Mouse (Mus musculus) neural tube, embryonic 11.5 days (tissue): ENCODE data around the gene Cox8b. TPM values are rescaled to one million over a fixed set of nuclear protein-coding genes. Genes with fewer than 3 reads are reported as not detected.

Experiments
- ATAC-seq: fragments of 200-750 bp; cut with Nextera tagmentation; 2 replicates; pipeline ENCODE4 v1.8.0; 2017; ENCODE audit warnings: moderate number of reproducible peaks, mild to moderate bottlenecking, moderate TSS enrichment, moderate library complexity; ENCODE audit not compliant: insufficient read depth, low FRiP score, low TSS enrichment
- DNase-seq: peaks from one replicate; pipeline ENCODE4 v3.0.0-alpha.2; 2015; ENCODE audit warnings: low spot score
- H3K27ac ChIP-seq: fragments of 300-500 bp; sonication (generic); 2 replicates; pipeline ENCODE4 v1.5.1; 2014; ENCODE audit warnings: low read depth, mild to moderate bottlenecking, low read length
- H3K27me3 ChIP-seq: fragments of 300-500 bp; sonication (generic); 2 replicates; pipeline ENCODE4 v1.6.1; 2014; ENCODE audit warnings: mild to moderate bottlenecking, low read length, mixed read lengths; ENCODE audit not compliant: control insufficient read depth, insufficient read depth
- H3K36me3 ChIP-seq: fragments of 300-500 bp; sonication (generic); 2 replicates; pipeline ENCODE4 v1.6.1; 2014; ENCODE audit warnings: mild to moderate bottlenecking, low read length, moderate library complexity, mixed read lengths; ENCODE audit not compliant: control insufficient read depth, insufficient read depth
- H3K4me1 ChIP-seq: fragments of 300-500 bp; sonication (generic); 2 replicates; pipeline ENCODE4 v1.6.1; 2014; ENCODE audit warnings: low read length, mixed read lengths; ENCODE audit not compliant: control insufficient read depth, insufficient read depth
- H3K4me2 ChIP-seq: fragments of 300-500 bp; sonication (generic); 2 replicates; pipeline ENCODE4 v1.6.1; 2014; ENCODE audit warnings: low read depth, mild to moderate bottlenecking, moderate library complexity
- H3K4me3 ChIP-seq: fragments of 300-500 bp; sonication (generic); 2 replicates; pipeline ENCODE4 v1.5.1; 2014; ENCODE audit warnings: low read depth, low read length
- H3K9ac ChIP-seq: fragments of 300-500 bp; sonication (generic); 2 replicates; pipeline ENCODE4 v1.6.1; 2014; ENCODE audit warnings: mild to moderate bottlenecking, low read length
- H3K9me3 ChIP-seq: fragments of 300-500 bp; sonication (generic); 2 replicates; pipeline ENCODE4 v1.6.1; 2016; ENCODE audit warnings: low read length; ENCODE audit not compliant: control insufficient read depth
- WGBS: fragments of 180-500 bp; shearing (Covaris S2); extraction: QIAGEN DNeasy Blood & Tissue Kit; methylation state at CpG from one replicate; pipeline ENCODE4 v1.1.7; 2014; 5-methylcytosine and 5-hydroxymethylcytosine counted together
- polyA plus RNA-seq: library from polyadenylated mRNA; unstranded; fragments of >200 nt; fragmentation: Nextera tagmentation; extraction: Ambion mirVana; gene quantifications from 2 replicates; pipeline ENCODE4 v1.2.1, GENCODE M21; 2014

Cox8b gene
- polyA plus RNA-seq, 1 experiment from 2014 or later: 0.81 TPM

- no peaks in the 10 kb centered on the region for H3K9me3 ChIP-seq
- peak overlapping the region; percentile 85 for H3K9ac ChIP-seq
- DNase-seq (no peak), ATAC-seq (no peak)
- H3K27me3 ChIP-seq: no peaks in the 10 kb centered on the region
- WGBS: 78% methylated on average over 9 of the region's 9 CpGs
- H3K27ac ChIP-seq: no peak overlapping the region
- peak overlapping the region; percentile 99 for H3K4me2 ChIP-seq
- H3K36me3 ChIP-seq: peaks cover 10% of the 10 kb centered on the region
- H3K4me3 ChIP-seq: peak overlapping the region; percentile 57
- H3K4me1 ChIP-seq: peaks cover 21% of the 10 kb centered on the region
Measured at GRCm38 (mm10) chr7:140855181-140855580, 45.1 kb downstream of the Cox8b start.

- H3K4me1 ChIP-seq: peaks cover 21% of the 10 kb centered on the region
- ATAC-seq (no peak), DNase-seq (no peak)
- H3K4me2 ChIP-seq: no peak overlapping the region
- H3K9me3 ChIP-seq: no peaks in the 10 kb centered on the region
- no peak overlapping the region for H3K9ac ChIP-seq
- H3K4me3 ChIP-seq: no peak overlapping the region
- H3K27me3 ChIP-seq: no peaks in the 10 kb centered on the region
- no peak overlapping the region for H3K27ac ChIP-seq
- H3K36me3 ChIP-seq: peaks cover 10% of the 10 kb centered on the region
- WGBS: 93% methylated on average over 18 of the region's 18 CpGs
Measured at GRCm38 (mm10) chr7:140854483-140854882, 45.8 kb downstream of the Cox8b start.

DNA sequence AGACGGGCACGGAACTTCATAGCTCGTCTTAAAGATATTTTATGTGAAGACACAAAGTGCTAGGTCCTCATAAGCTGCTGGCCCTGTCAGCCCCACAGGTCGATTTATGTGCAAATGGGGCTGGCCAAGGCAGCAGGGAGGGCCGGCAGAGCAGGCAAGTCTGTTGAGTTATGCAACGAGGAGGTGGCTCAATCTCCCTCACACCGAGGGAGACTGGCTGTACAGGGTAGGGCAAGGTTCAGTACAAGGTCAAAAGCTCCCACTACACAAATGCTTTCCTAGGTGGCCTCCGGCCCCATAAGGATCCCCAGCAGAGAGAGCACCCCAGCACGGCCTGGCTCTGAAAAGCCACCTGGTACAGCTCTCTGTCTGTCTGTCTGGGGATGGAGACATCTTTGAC lies 46.9 kb downstream of the Cox8b start:
- Histone ChIP-seq H3K4me2 (no peak overlapping the region), H3K27ac (no peak overlapping the region), H3K4me3 (no peak overlapping the region), H3K27me3 (no peaks in the 10 kb centered on the region), H3K9ac (no peak overlapping the region), H3K4me1 (peaks cover 15% of the 10 kb centered on the region), H3K9me3 (no peaks in the 10 kb centered on the region), H3K36me3 (peaks cover 10% of the 10 kb centered on the region)
- ATAC-seq (no peak), DNase-seq (no peak)
- WGBS: 82% methylated on average over 9 of the region's 9 CpGs

DNA sequence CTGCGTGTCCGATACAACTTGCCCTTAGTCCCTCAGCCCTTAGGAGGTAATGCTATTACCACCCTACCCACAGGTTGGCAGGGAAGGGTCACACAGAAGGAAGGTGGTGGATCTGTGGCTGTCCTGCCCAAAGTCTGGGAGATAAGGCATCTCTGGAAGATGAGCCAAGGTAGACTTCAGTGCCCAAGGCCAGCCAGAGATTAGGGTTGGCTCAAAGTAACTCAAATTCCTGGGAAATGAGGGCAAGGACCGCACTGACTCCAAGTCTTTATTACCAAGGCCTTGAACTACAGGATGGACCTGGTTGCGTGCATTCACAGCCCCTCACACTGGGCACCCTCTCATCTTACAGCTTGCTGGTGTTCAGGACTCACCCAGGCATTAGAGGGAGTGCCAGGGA lies 48.3 kb downstream of the Cox8b start:
- Histone ChIP-seq H3K9me3 (no peaks in the 10 kb centered on the region), H3K27ac (no peak overlapping the region), H3K4me2 (no peak overlapping the region), H3K9ac (no peak overlapping the region), H3K27me3 (no peaks in the 10 kb centered on the region), H3K4me1 (peaks cover 8% of the 10 kb centered on the region), H3K36me3 (peaks cover 10% of the 10 kb centered on the region), H3K4me3 (no peak overlapping the region)
- 99% methylated on average over 4 of the region's 4 CpGs for WGBS
- ATAC-seq (no peak), DNase-seq (no peak)

Other genes starting within 250 kb of the Cox8b start
- not detected in 2 replicates for gene Olfr539, start 240.5 kb downstream of the Cox8b start, polyA plus RNA-seq
- gene Olfr45, start 218.5 kb downstream of the Cox8b start, polyA plus RNA-seq: not detected in 2 replicates
- gene Olfr541, start 203.2 kb downstream of the Cox8b start, polyA plus RNA-seq: not detected in 2 replicates
- not detected in 2 replicates for gene Cyp2e1, start 136.7 kb downstream of the Cox8b start, polyA plus RNA-seq
- 0.22 TPM in 1 of 2 replicates, not detected in the other for gene Syce1, start 112.6 kb downstream of the Cox8b start, polyA plus RNA-seq
- gene Zfp941, start 78.3 kb downstream of the Cox8b start, polyA plus RNA-seq: 6.5 and 7.7 TPM in 2 replicates
- 0.34 TPM in 1 of 2 replicates, not detected in the other for gene Urah, start 65.4 kb downstream of the Cox8b start, polyA plus RNA-seq
- gene Scgb1c1, start 54.9 kb downstream of the Cox8b start, polyA plus RNA-seq: not detected in 2 replicates
- not detected in 2 replicates for gene Odf3, start 52.6 kb downstream of the Cox8b start, polyA plus RNA-seq
- gene Gm45785, start 44.1 kb downstream of the Cox8b start, polyA plus RNA-seq: not detected in 2 replicates
- 73.3 and 82.2 TPM in 2 replicates for gene Ric8a, start 43.5 kb downstream of the Cox8b start, polyA plus RNA-seq
- 27.4 and 31.1 TPM in 2 replicates for gene Bet1l, start 42.9 kb downstream of the Cox8b start, polyA plus RNA-seq
- gene Psmd13, start 18.5 kb downstream of the Cox8b start, polyA plus RNA-seq: 158 and 199 TPM in 2 replicates
- gene Sirt3, start 18.1 kb downstream of the Cox8b start, polyA plus RNA-seq: 22.4 and 26.0 TPM in 2 replicates
- gene Nlrp6, start 20.5 kb upstream of the Cox8b start, polyA plus RNA-seq: 0.15 and 0.20 TPM in 2 replicates
- 13.3 and 15.8 TPM in 2 replicates for gene Pgghg, start 40.9 kb upstream of the Cox8b start, polyA plus RNA-seq
- gene Ifitm5, start 49.8 kb upstream of the Cox8b start, polyA plus RNA-seq: 1.2 and 1.4 TPM in 2 replicates
- gene Gm45717, start 55.5 kb upstream of the Cox8b start, polyA plus RNA-seq: 0.69 TPM in 1 of 2 replicates, not detected in the other
- gene Ifitm2, start 55.5 kb upstream of the Cox8b start, polyA plus RNA-seq: 383 and 395 TPM in 2 replicates
- 8.3 and 12.5 TPM in 2 replicates for gene Ifitm1, start 66.8 kb upstream of the Cox8b start, polyA plus RNA-seq
- gene Ifitm3, start 110.3 kb upstream of the Cox8b start, polyA plus RNA-seq: 20.1 and 21.0 TPM in 2 replicates
- not detected in 2 replicates for gene Ifitm6, start 117.5 kb upstream of the Cox8b start, polyA plus RNA-seq
- gene Gm17387, start 128.7 kb upstream of the Cox8b start, polyA plus RNA-seq: not detected in 2 replicates
- 14.5 and 17.1 TPM in 2 replicates for gene B4galnt4, start 160.7 kb upstream of the Cox8b start, polyA plus RNA-seq
- 2.3 and 2.7 TPM in 2 replicates for gene Pkp3, start 177.8 kb upstream of the Cox8b start, polyA plus RNA-seq
- 2.4 and 3.1 TPM in 2 replicates for gene Sigirr, start 200.1 kb upstream of the Cox8b start, polyA plus RNA-seq
- gene Ano9, start 217.4 kb upstream of the Cox8b start, polyA plus RNA-seq: 0.09 TPM in 1 of 2 replicates, not detected in the other
- gene Ptdss2, start 221.9 kb upstream of the Cox8b start, polyA plus RNA-seq: 69.0 and 69.5 TPM in 2 replicates